Mouse (Mus musculus) cerebral cortex, adult 2 months (tissue): Measurements from ENCODE around the gene Ywhaq.

Source experiments
- whole genome bisulfite sequencing: fragments of 180-500 bp; shearing (Covaris S2); methylation state at CpG from one replicate; pipeline ENCODE4 v1.1.7; 2018; 5-methylcytosine and 5-hydroxymethylcytosine counted together

Gene Ywhaq

GRCm38 (mm10) chr12:21409651-21410050 lies 7.8 kb downstream of the Ywhaq start:
- 66% methylated on average over 3 of the region's 3 CpGs for WGBS

- 93% methylated on average over 2 of the region's 2 CpGs for WGBS
Observed at GRCm38 (mm10) chr12:21408789-21409367, 8.6 kb downstream of the Ywhaq start.

- 89% methylated on average over 5 of the region's 5 CpGs for WGBS
Observed at GRCm38 (mm10) chr12:21402771-21403170, 14.7 kb downstream of the Ywhaq start.

GRCm38 (mm10) chr12:21386201-21386600 lies 31.2 kb downstream of the Ywhaq start:
- 91% methylated on average over 2 of the region's 2 CpGs for WGBS

GRCm38 (mm10) chr12:21378765-21379346 lies 38.6 kb downstream of the Ywhaq start:
- WGBS, result 86% methylated on average over 6 of the region's 6 CpGs

GRCm38 (mm10) chr12:21375376-21376157 lies 41.9 kb downstream of the Ywhaq start:
- 69% methylated on average over 3 of the region's 3 CpGs for WGBS

- 3% methylated on average over 24 of the region's 24 CpGs for WGBS
Observed at GRCm38 (mm10) chr12:21373820-21374475, 43.5 kb downstream of the Ywhaq start.

- under 1% methylated on average over 55 of the region's 55 CpGs for WGBS
Observed at GRCm38 (mm10) chr12:21373100-21373819, 44.2 kb downstream of the Ywhaq start, which contains the start of gene Adam17. TSS of gene Adam17 (minus strand) at chr12:21373632.

GRCm38 (mm10) chr12:21370035-21370611 lies 47.3 kb downstream of the Ywhaq start:
- 93% methylated on average over 1 of the region's 1 CpGs for WGBS

- WGBS, result 83% methylated on average over 5 of the region's 5 CpGs
Observed at GRCm38 (mm10) chr12:21369087-21369410, 48.4 kb downstream of the Ywhaq start.

- 86% methylated on average over 9 of the region's 9 CpGs for WGBS
Observed at GRCm38 (mm10) chr12:21368376-21369086, 48.9 kb downstream of the Ywhaq start.

GRCm38 (mm10) chr12:21364624-21365435 lies 52.6 kb downstream of the Ywhaq start:
- WGBS, result 85% methylated on average over 10 of the region's 10 CpGs

GRCm38 (mm10) chr12:21363195-21363594 lies 54.2 kb downstream of the Ywhaq start:
- 67% methylated on average over 3 of the region's 3 CpGs for WGBS

- WGBS, result 29% methylated on average over 2 of the region's 2 CpGs
Observed at GRCm38 (mm10) chr12:21362686-21363085, 54.8 kb downstream of the Ywhaq start.

GRCm38 (mm10) chr12:21353681-21354080 lies 63.8 kb downstream of the Ywhaq start:
- 92% methylated on average over 8 of the region's 8 CpGs for WGBS

- WGBS, result 66% methylated on average over 7 of the region's 7 CpGs
Observed at GRCm38 (mm10) chr12:21350113-21350876, 67.1 kb downstream of the Ywhaq start.

GRCm38 (mm10) chr12:21346972-21347371 lies 70.5 kb downstream of the Ywhaq start:
- WGBS, result 77% methylated on average over 7 of the region's 7 CpGs

GRCm38 (mm10) chr12:21340674-21341073 lies 76.8 kb downstream of the Ywhaq start:
- 97% methylated on average over 5 of the region's 5 CpGs for WGBS
